Mouse (Mus musculus): ENCODE measurements at regions not wholly inside any gene's neighbourhood (a gene's known extent, or its start where the extent isn't known, plus 50 kb on each side); places are given as distances from the start of the nearest gene placed in this dataset.

DNA sequence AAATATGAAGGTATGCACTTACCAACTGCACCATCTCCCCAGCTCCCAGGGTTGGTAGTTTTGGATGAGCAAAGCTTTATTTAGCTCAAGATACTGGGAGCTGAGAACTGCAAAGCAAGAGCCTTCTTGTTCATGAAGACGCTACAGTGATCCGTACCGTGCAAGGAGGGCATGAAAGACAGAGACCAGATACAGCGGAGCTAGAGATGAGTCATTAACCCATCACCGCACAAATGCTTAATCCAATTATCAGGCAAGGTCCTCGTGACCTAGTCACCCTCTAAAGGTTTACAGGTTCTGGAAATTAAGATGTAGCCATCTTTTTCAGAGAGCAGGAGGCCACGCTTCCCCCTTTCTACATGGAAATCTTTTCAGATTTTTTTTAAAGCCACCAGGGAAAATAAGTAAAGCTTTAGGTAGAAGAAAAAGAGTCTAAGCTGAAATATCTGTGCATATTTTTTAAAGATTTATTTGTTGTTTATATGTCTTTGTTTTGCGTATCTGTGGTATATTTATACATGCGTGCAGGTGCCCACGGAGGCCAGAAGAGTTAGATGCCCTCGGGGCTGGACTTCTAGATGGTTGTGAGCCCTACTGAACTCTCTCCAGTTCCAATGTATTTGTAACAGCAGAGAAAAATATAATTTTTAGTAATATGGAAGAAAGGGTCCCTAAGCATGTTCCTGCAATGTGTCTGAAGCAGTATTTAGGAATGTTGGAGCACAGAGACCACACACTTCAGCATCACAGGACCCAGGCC lies 200.0 kb upstream of the Klf3 start:
- TF ChIP-seq POLR2A (IDR thresholded peaks at IDR 0.05; ENCODE audit: control insufficient read depth, extremely low read depth, insufficient read depth, low read length, poor library complexity), result no peak
- no peak for TF ChIP-seq CTCF (IDR thresholded peaks at IDR 0.05; ENCODE audit: borderline replicate concordance, control insufficient read depth, extremely low read depth, insufficient read depth, low read length, poor library complexity)

All from thymus, adult 2 months (tissue).